Mouse (Mus musculus) heart, postnatal 4 days (tissue): ENCODE results near the gene Maf. TPM values are rescaled to one million over a fixed set of nuclear protein-coding genes. Genes with fewer than 3 reads are reported as not detected.

ENCODE experiments used
- DNase-seq: peaks from one replicate; pipeline ENCODE4 v3.0.0; 2021
- total RNA-seq, 2 experiments: library from RNA; stranded (reverse); gene quantifications; 2 replicates each; pipeline ENCODE4 v1.2.3; 2021

Maf gene
- total RNA-seq, 2 experiments from 2014 or later: 5.2 to 5.5 TPM

DNA sequence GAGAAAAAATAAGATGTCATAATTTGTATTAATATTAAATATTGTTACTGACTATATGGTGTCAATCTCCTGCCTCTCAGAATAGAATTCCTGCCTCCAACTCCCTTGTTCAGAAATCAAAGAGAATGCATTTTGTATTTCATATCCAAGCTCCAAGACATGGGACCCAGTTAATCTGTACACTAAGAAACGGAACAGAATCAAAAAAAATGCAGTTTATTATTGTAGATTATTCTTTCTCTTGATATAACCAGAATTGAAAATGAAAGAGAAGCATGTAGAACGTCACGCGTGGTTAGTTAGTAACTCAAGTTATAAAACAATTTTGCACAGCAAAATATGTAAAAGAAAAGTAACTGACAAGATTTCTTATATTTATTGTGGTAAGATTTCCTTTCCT lies 4.5 kb downstream of the Maf start:
- DNase-seq: no peak

GRCm38 (mm10) chr8:115701001-115701400 lies 6.6 kb downstream of the Maf start:
- no peak for DNase-seq

GRCm38 (mm10) chr8:115699151-115699550 lies 8.4 kb downstream of the Maf start:
- DNase-seq: no peak

GRCm38 (mm10) chr8:115697410-115697809 lies 10.2 kb downstream of the Maf start:
- DNase-seq: no peak

- DNase-seq: no peak
Measured at GRCm38 (mm10) chr8:115696661-115697060, 10.9 kb downstream of the Maf start.

DNA sequence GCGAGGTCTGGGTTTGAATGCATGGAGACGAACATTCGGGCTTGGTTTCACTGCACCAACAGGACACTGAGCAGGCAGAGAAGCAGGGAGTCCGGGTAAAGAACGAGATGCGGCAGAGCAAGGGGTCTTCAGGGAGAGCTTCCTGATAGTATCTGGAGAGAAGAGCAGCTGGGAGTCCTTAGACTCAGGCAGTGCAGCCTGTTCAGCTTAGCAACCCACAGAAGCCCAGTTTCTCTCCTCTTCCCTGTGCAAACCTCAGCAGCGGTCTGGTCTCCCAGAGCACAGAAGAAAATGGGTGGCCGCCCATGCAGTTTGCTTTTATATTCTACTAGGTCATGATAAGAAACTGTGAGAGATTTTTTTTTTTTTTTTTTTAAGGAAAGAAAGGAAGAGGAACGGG lies 20.2 kb downstream of the Maf start:
- DNase-seq: no peak

DNA sequence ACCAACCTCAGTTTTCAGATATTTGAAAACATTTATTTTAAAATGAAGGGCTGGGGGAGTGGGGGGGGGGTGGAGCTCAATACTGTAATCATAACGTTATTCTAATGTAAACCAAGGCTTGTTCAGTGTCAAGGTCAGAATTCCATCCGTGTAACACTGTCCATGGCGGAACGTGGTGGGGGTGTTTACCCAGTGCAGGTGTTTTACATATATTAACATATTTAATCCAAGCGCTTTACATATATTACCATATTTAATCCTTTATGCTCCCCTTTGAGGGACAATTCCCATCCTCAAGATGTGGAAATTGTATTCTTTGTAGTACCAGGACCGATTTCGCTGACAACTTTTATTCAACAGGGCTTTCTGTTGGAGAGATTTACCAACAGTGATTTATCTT lies 24.3 kb downstream of the Maf start:
- no peak for DNase-seq

GRCm38 (mm10) chr8:115679539-115679938 lies 28.1 kb downstream of the Maf start:
- DNase-seq: no peak

- no peak for DNase-seq
Measured at GRCm38 (mm10) chr8:115664866-115665265, 42.7 kb downstream of the Maf start.

DNA sequence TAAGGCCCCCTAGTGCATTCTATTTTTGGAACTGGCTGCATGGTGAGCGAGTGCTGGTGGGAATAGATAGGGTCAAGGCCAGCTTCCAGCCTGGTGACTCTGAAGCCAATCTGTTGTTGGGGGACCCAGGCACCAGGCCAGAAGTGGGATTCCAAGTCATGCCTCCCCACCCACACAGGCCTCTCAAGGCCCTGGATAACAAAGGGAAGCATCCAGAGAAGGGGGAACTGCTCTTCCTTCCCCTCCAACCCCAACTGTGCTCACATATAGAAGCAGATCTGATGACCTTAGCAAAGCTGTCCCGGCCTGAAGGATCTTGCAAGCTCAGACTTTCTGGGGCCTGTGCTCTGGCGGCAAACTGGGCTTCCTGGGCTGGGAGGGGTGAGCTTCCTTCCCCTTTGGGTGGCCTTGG lies 57.5 kb downstream of the Maf start:
- DNase-seq: peak; percentile 41

GRCm38 (mm10) chr8:115645139-115645538 lies 62.5 kb downstream of the Maf start:
- DNase-seq: no peak

GRCm38 (mm10) chr8:115641936-115642335 lies 65.7 kb downstream of the Maf start:
- no peak for DNase-seq

DNA sequence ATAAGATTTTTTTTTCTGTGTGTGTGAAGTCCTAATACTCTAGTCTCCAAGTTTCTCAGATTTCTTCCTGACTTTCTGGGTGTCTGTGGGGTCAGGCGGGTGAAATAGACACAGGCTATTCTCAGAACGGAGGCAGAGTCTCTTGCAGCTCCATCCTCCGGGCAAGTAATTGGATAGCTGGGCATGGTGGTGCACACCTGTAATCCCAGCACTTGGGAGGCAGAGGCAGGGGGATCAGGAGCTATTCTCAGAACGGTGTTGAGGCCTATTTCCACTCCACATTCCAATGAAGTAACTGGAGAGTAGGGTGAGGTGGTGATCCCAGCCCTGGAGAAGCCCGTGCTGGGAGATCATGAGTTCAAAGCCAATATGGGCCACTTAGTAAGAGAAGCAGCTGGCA lies 67.6 kb downstream of the Maf start:
- no peak for DNase-seq

DNA sequence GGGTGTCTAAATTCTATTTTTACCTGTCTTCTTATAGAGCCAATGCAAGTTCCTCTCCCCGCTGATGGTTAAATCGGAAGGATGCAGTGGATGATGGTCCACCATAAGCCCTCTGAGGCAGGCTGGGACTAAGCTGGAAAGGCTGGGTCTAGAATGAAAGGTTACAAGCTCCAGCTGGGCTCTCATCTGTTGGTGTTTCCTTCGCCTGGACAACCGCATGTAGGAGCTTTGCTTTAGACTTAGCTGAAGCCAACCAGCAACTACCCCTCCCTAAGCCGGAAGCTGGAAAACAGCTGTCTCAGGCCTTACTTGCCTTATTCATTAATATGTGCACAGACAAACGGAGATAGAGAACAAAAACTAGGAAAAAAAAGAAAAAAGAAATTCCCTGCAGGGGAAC lies 70.8 kb downstream of the Maf start:
- no peak for DNase-seq
